ENCODE assay signal across 19 mouse cellular contexts in the genomic region with DNA sequence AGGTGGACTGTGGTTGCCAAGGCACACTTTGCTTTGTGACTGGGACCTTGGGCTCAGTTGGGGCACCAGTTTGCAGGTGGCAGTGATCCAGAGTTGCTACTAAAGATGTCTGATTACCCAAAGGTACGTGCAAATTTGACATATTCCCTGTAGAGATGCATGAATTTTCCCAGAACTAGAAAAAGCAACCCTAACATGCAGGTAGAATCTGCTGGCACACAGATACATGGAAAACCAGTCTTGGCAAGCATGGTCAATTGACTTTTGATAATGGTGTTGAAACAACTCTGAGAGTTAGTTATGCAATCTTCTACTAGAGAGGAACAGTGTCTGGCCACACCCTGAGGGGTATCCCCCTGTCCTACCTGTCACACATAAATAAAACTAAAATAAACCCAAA. TPM values are rescaled to one million over a fixed set of nuclear protein-coding genes. Genes with fewer than 3 reads are reported as not detected.
"Had no signal": no experiment of that assay in that cellular context is flagged by ENCODE, and none has a peak within 500 bp of the region (broad histone marks: within the 10 kb centered on the region; RNA-seq: fewer than 3 reads in every experiment).

No protein-coding gene starts in this region.

- H3K4me3 ChIP-seq: left cerebral cortex, adult 2 months; limb, embryonic 10.5 days; midbrain, embryonic 12.5 days; neural tube, embryonic 13.5 days had no signal

- H3K9me3 ChIP-seq: limb, embryonic 10.5 days; midbrain, embryonic 12.5 days; neural tube, embryonic 13.5 days had no signal

- H3K4me2 ChIP-seq: lung, embryonic 14.5 days; midbrain, embryonic 12.5 days; neural tube, embryonic 13.5 days had no signal

- H3K9ac ChIP-seq: liver, embryonic 14.5 days; lung, embryonic 14.5 days; midbrain, embryonic 12.5 days; neural tube, embryonic 13.5 days had no signal

- H3K36me3 ChIP-seq: limb, embryonic 10.5 days; midbrain, embryonic 12.5 days; neural tube, embryonic 13.5 days had no signal

- H3K27ac ChIP-seq: left cerebral cortex, adult 2 months; limb, embryonic 10.5 days; liver, embryonic 14.5 days; macrophage; midbrain, embryonic 12.5 days; neural tube, embryonic 13.5 days had no signal

- DNase-seq: kidney, adult 8-10 months; kidney, postnatal 25 days; lung, embryonic 14.5 days; right cerebral cortex, postnatal 14 days; thymus, postnatal 14 days had no signal

- ATAC-seq: midbrain, embryonic 16.5 days had no signal

RNA-seq across cellular contexts. Expression of a gene that starts 15.4 kb away (rescaled TPM):
- total RNA-seq: layer of hippocampus, postnatal 25 days; left cerebral cortex, adult 2 months; left cerebral cortex, postnatal 14 days; megakaryocyte-erythroid progenitor cell, adult 5-6 weeks had no signal
- polyA plus RNA-seq: intestine, postnatal 0 days; kidney, embryonic 16.5 days; limb, embryonic 10.5 days; limb, embryonic 14.5 days; liver, embryonic 14.5 days; lung, embryonic 14.5 days; macrophage; midbrain, embryonic 12.5 days; midbrain, embryonic 16.5 days; neural tube, embryonic 13.5 days; stomach, embryonic 16.5 days had no signal
